Mouse (Mus musculus) megakaryocyte-erythroid progenitor cell, adult 5-6 weeks (primary cell): Measurements from ENCODE around the gene Gm11437. TPM values are rescaled to one million over a fixed set of nuclear protein-coding genes. Genes with fewer than 3 reads are reported as not detected.

Experiments
- total RNA-seq, 2 experiments: library from RNA; stranded (forward) in 1 of 2; stranded (reverse) in 1 of 2; fragments of 200-1000, 215-1000 nt in 1 of 2; fragments of >200 nt in 1 of 2; fragmentation: Nextera tagmentation in 1 of 2; gene quantifications; 2 replicates each; pipeline ENCODE4 v1.2.3; 2014 to 2017

The Gm11437 gene
- total RNA-seq, 2 experiments from 2014 or later: not detected

Other genes with a start within 250 kb of the Gm11437 start
- gene Ddx52, start 225.4 kb downstream of the Gm11437 start, total RNA-seq (2014; fragmentation: Nextera tagmentation): 29.1 and 31.5 TPM in 2 replicates
- gene Ddx52, start 225.4 kb downstream of the Gm11437 start, total RNA-seq (2017): 58.8 and 95.1 TPM in 2 replicates
- gene Synrg, start 203.0 kb downstream of the Gm11437 start, total RNA-seq (2014; fragmentation: Nextera tagmentation): 28.7 and 33.4 TPM in 2 replicates
- 14.7 and 21.0 TPM in 2 replicates for gene Synrg, start 203.0 kb downstream of the Gm11437 start, total RNA-seq (2017)
- not detected in 2 replicates for gene Dusp14, start 98.2 kb downstream of the Gm11437 start, total RNA-seq (2014; fragmentation: Nextera tagmentation)
- not detected in 2 replicates for gene Dusp14, start 98.2 kb downstream of the Gm11437 start, total RNA-seq (2017)
- 35.2 and 37.8 TPM in 2 replicates for gene Tada2a, start 37.9 kb downstream of the Gm11437 start, total RNA-seq (2014; fragmentation: Nextera tagmentation)
- 35.0 and 38.3 TPM in 2 replicates for gene Tada2a, start 37.9 kb downstream of the Gm11437 start, total RNA-seq (2017)
- 30.2 and 41.0 TPM in 2 replicates for gene Acaca, start 37.8 kb downstream of the Gm11437 start, total RNA-seq (2014; fragmentation: Nextera tagmentation)
- gene Acaca, start 37.8 kb downstream of the Gm11437 start, total RNA-seq (2017): 22.5 and 38.4 TPM in 2 replicates